8 mouse cellular contexts compared by ENCODE assay signal in genomic region chr7:139247881-139248614, GRCm38 (mm10). TPM values are rescaled to one million over a fixed set of nuclear protein-coding genes. Genes with fewer than 3 reads are reported as not detected.
A peak's percentile ranks its signal among the peaks of the same experiment; 100 is the strongest.
DNase-seq lines count a peak whose midpoint lies in the region; ATAC-seq lines count a peak whose summit lies in the region.

Pwwp2b (plus strand) TSS chr7:139248482.

- no peaks in the 10 kb centered on the region for H3K27me3 ChIP-seq in embryonic facial prominence, embryonic 14.5 days (replicated peaks; ENCODE audit: control insufficient read depth, insufficient read depth, low read length)
- no peaks in the 10 kb centered on the region for H3K27me3 ChIP-seq in heart, embryonic 12.5 days (replicated peaks)
- H3K27me3 ChIP-seq in kidney, embryonic 16.5 days (ENCODE audit: insufficient read depth, low read length): no peaks in the 10 kb centered on the region
- H3K27me3 ChIP-seq in liver, embryonic 12.5 days (replicated peaks): peaks cover 55% of the 10 kb centered on the region

- DNase-seq in urinary bladder, adult 18-20 months (ENCODE audit: low spot score in 2 of 2): peak; percentile 81 to 92
- no peak for DNase-seq in urinary bladder, postnatal 10 days (ENCODE audit: low spot score)
- DNase-seq in embryonic facial prominence, embryonic 14.5 days (ENCODE audit: low spot score): peak; percentile 82
- DNase-seq in naive thymus-derived CD4-positive, alpha-beta T cell, adult 2 months (ENCODE audit: low read depth): peak; percentile 80
- DNase-seq in spleen, postnatal 4 days (ENCODE audit: low spot score in 2 of 2): peak; percentile 54 to 79

- H3K27ac ChIP-seq in embryonic facial prominence, embryonic 14.5 days (replicated peaks; ENCODE audit: low read depth, low read length): peak within 1 kb of the TSS; percentile 82
- H3K27ac ChIP-seq in heart, embryonic 12.5 days (ENCODE audit: poor library complexity, severe bottlenecking): peak within 1 kb of the TSS; percentile 86
- peak within 1 kb of the TSS; percentile 79 for H3K27ac ChIP-seq in kidney, embryonic 16.5 days (ENCODE audit: low read length)
- H3K27ac ChIP-seq in liver, embryonic 12.5 days: peak within 1 kb of the TSS; percentile 59

- H3K9ac ChIP-seq in embryonic facial prominence, embryonic 14.5 days (ENCODE audit: low read depth, low read length): peak within 1 kb of the TSS; percentile 86
- H3K9ac ChIP-seq in heart, embryonic 12.5 days: peak within 1 kb of the TSS; percentile 86
- H3K9ac ChIP-seq in kidney, embryonic 16.5 days (replicated peaks; ENCODE audit: low read length): peak within 1 kb of the TSS; percentile 87
- peak within 1 kb of the TSS; percentile 64 for H3K9ac ChIP-seq in liver, embryonic 12.5 days

- ATAC-seq in embryonic facial prominence, embryonic 14.5 days (ENCODE audit: low read depth): peak; percentile 85
- peak; percentile 85 for ATAC-seq in heart, embryonic 12.5 days (ENCODE audit: insufficient number of reproducible peaks, low FRiP score)
- peak; percentile 80 for ATAC-seq in kidney, embryonic 16.5 days (ENCODE audit: low FRiP score, low TSS enrichment)
- peak; percentile 71 for ATAC-seq in liver, embryonic 12.5 days

- H3K9me3 ChIP-seq in embryonic facial prominence, embryonic 14.5 days (ENCODE audit: control insufficient read depth, low read length): no peaks in the 10 kb centered on the region
- H3K9me3 ChIP-seq in heart, embryonic 12.5 days (replicated peaks): no peaks in the 10 kb centered on the region
- H3K9me3 ChIP-seq in kidney, embryonic 16.5 days (ENCODE audit: low read length): no peaks in the 10 kb centered on the region
- H3K9me3 ChIP-seq in liver, embryonic 12.5 days (replicated peaks): no peaks in the 10 kb centered on the region

- H3K36me3 ChIP-seq in embryonic facial prominence, embryonic 14.5 days (ENCODE audit: control insufficient read depth, insufficient read depth, low read length): no peaks in the 10 kb centered on the region
- H3K36me3 ChIP-seq in heart, embryonic 12.5 days: no peaks in the 10 kb centered on the region
- H3K36me3 ChIP-seq in kidney, embryonic 16.5 days (ENCODE audit: insufficient read depth, low read length): no peaks in the 10 kb centered on the region
- no peaks in the 10 kb centered on the region for H3K36me3 ChIP-seq in liver, embryonic 12.5 days

- WGBS in embryonic facial prominence, embryonic 14.5 days: under 1% methylated on average over 26 of the region's 72 CpGs
- WGBS in heart, embryonic 12.5 days: under 1% methylated on average over 70 of the region's 72 CpGs
- WGBS in kidney, embryonic 16.5 days: under 1% methylated on average over 60 of the region's 72 CpGs
- WGBS in liver, embryonic 12.5 days (ENCODE audit: insufficient replicate concordance): under 1% methylated on average over 70 of the region's 72 CpGs

- peaks cover 41% of the 10 kb centered on the region for H3K4me1 ChIP-seq in embryonic facial prominence, embryonic 14.5 days (ENCODE audit: control insufficient read depth, insufficient read depth, low read length)
- peaks cover 73% of the 10 kb centered on the region for H3K4me1 ChIP-seq in heart, embryonic 12.5 days (replicated peaks)
- H3K4me1 ChIP-seq in kidney, embryonic 16.5 days (ENCODE audit: insufficient read depth, low read length): peaks cover 65% of the 10 kb centered on the region
- peaks cover 64% of the 10 kb centered on the region for H3K4me1 ChIP-seq in liver, embryonic 12.5 days

- H3K4me3 ChIP-seq in embryonic facial prominence, embryonic 14.5 days (ENCODE audit: low read depth, low read length): peak within 1 kb of the TSS; percentile 74
- H3K4me3 ChIP-seq in heart, embryonic 12.5 days: peak within 1 kb of the TSS; percentile 68
- peak within 1 kb of the TSS; percentile 69 for H3K4me3 ChIP-seq in kidney, embryonic 16.5 days (ENCODE audit: low read length)
- peak within 1 kb of the TSS; percentile 64 for H3K4me3 ChIP-seq in liver, embryonic 12.5 days

- H3K4me2 ChIP-seq in embryonic facial prominence, embryonic 14.5 days (ENCODE audit: low read depth, low read length): peak within 1 kb of the TSS; percentile 98
- peak within 1 kb of the TSS; percentile 90 for H3K4me2 ChIP-seq in heart, embryonic 12.5 days
- peak within 1 kb of the TSS; percentile 90 for H3K4me2 ChIP-seq in kidney, embryonic 16.5 days (replicated peaks; ENCODE audit: low read depth, low read length)
- H3K4me2 ChIP-seq in liver, embryonic 12.5 days: peak within 1 kb of the TSS; percentile 82

RNA-seq across cellular contexts. Expression of gene Pwwp2b, which starts in this region (rescaled TPM):
- polyA plus RNA-seq in embryonic facial prominence, embryonic 14.5 days (2014; fragmentation: Nextera tagmentation; extraction: Ambion mirVana): 11.0 and 11.6 TPM in 2 replicates
- polyA plus RNA-seq in heart, embryonic 12.5 days (2016; fragmentation: Nextera tagmentation; extraction: Ambion mirVana): 8.0 and 9.2 TPM in 2 replicates
- 9.1 and 10.6 TPM in 2 replicates for polyA plus RNA-seq in kidney, embryonic 16.5 days (2015; fragmentation: Nextera tagmentation; extraction: Ambion mirVana)
- 2.3 and 2.7 TPM in 2 replicates for polyA plus RNA-seq in liver, embryonic 12.5 days (2016; fragmentation: Nextera tagmentation; extraction: Ambion mirVana)
